Mouse (Mus musculus) cerebellum, postnatal 4 days (tissue): Measurements from ENCODE around the gene Mast4.
A peak's percentile ranks its signal among the peaks of the same experiment; 100 is the strongest.

Source experiments
- DNase-seq, 2 experiments: peaks; one replicate each; pipeline ENCODE4 v3.0.0; 2022; ENCODE audit warnings: low spot score in 2 of 2, mixed read lengths in 1 of 2

Gene Mast4

DNA sequence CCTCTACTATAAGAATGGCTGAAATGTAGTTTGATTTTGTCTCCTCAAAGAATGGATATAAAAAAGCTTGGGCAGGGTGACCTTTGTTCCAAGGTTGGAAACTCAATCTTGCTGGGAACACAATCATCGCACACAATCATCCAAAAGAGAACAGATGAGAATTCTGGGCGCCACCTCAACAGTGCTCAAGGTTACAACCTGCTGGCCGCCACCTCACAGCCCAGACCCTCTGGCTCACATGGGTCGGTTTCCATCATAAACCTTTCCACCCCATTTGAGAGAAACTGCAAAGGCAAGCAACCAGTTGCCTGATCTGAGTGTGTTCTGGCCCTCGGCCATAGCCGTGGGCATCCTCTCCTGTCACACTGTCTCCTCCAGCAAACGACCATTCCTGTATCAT, 414.6 kb downstream of the Mast4 start:
- DNase-seq: no peak

DNA sequence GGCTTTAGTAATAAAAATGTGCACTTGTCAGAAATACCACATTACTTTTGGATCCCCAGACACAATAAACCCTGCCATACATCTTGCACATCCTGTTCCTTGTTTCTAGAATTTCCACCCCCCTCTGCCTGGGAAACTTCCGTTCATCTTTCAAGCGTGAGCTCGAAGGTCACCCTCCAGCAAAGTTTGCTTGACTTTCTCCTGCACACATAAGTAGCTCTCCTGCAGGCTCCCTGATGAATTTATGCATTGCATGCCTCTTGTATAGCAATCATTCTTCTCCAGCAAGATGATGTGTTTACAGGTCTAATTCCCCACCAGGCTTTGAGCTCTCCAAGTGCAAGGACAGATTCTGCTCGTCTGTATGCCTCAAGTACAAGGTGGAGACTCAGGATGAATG, 415.7 kb downstream of the Mast4 start:
- DNase-seq: no peak

DNA sequence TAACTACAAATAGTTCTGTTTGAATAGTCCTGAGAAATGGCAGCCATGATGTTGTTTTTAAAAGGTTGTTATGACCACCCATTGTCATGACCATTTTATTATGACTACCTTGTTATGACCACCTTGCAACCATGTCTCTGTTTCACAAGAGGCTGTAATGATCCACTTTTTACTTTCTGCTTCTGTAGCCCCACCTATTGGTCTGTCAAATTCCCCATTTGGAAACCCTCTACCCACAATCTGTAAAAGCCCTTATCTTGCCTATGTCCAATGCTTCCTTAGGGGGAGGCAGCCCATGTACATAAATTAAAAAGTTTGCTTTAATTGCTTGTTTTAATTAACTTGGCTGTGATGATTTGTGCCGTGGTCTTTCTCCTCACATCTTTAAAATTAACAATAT, 419.0 kb downstream of the Mast4 start:
- DNase-seq: no peak

DNA sequence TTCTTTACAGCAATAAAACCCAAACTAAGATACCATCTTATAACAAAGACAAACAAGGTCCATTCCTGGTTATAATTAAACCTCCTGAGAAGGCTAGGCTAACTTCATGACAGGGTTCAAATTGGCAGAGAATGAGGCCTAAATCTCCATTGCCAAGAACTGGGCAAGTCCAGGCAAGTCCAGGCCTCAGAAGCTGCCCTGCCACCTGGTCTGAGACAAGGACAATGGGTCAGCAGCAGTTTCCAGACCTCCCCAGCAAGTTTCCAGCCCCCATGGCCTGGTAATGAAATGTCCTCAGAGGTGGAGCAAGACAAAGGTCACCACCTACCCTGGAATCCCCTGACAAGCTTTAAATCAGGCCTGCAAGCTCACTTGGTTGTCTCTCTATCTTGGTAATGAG, 419.5 kb downstream of the Mast4 start:
- DNase-seq: no peak

DNA sequence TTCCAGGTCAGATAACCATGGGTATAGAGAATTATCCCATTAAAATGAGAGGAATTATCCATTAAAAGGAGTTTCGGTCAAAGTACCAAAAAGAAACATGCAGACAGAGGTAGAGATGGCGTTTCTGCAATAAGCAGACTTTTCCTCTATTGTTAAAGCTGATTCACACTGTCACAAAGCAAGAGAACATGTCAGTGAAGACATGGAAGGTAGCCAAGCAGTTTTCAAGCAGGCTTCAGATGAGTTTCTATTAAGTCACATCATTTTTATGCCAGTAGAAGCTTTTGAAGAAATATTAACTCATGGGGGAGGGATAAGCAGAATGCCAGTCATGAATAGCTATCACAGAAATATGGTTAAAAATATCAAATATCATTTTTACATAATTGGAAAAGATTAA, 420.4 kb downstream of the Mast4 start:
- no peak for DNase-seq

DNA sequence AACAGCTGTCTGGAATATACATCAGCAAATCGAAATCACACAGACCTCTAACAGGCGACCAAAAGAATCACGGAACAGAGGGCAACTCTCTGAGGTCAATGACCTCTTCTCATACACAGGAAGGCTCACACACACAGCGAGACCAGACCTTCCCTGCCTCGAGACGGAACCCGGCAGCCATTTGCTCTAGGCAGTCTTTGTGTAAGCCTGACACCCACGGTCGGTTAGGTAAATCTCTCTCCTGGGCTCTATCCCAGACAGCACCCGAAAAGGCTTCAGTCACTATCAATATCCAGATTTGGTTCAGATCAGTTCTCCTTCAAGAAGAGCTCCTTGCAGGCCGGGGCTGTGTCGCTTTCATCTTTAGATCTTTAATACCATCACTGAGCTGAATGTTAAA, 421.4 kb downstream of the Mast4 start:
- no peak for DNase-seq

DNA sequence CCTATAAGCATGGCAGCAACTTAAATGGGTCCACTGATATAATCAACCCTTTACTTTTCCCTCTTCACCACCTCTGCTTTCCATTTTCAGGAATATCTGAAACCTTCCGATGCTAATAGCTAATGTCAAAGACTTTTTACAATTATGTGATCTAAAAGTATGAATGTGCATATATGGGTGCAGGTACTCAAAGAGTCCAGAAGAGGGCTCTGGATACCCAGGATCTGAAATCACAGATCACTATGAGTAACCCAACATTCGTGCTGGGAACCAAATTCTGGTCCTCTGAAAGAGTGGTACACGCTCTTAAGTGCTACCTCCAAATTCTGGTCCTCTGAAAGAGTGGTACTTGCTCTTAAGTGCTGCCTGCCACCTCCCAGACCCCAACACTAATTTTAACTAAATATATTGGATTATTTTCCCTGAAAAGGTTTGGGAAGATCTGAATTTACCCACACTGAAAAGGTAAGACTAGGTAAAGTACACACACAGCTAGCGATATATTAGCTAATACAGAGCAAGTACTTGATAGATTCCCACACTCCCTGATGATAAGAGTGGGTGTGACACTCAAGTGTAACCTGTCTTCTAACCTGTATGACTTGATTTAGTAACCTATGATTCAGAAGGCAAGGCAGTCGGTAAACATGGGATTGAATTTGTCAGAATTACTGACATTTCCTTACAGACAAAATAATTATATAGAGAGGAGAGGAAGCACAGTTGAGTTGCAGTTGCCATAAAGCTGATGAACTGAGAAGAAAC, 424.5 kb downstream of the Mast4 start:
- no peak for DNase-seq

DNA sequence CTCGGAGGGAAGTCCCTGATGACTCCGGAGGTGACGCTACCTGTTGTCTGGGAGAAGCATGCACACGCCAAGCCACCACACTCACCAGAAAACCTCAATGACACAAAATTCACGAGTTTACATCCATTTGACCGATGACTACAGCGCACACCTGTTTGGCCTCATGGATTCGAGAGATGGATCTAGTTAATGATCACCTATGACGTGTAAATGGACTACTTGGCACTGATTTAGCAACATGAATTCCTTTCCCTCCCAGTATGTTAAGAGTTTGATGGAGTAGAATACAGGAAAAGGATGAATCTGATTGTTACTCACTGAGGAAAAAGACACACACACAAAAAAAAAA, 427.7 kb downstream of the Mast4 start:
- DNase-seq: no peak

DNA sequence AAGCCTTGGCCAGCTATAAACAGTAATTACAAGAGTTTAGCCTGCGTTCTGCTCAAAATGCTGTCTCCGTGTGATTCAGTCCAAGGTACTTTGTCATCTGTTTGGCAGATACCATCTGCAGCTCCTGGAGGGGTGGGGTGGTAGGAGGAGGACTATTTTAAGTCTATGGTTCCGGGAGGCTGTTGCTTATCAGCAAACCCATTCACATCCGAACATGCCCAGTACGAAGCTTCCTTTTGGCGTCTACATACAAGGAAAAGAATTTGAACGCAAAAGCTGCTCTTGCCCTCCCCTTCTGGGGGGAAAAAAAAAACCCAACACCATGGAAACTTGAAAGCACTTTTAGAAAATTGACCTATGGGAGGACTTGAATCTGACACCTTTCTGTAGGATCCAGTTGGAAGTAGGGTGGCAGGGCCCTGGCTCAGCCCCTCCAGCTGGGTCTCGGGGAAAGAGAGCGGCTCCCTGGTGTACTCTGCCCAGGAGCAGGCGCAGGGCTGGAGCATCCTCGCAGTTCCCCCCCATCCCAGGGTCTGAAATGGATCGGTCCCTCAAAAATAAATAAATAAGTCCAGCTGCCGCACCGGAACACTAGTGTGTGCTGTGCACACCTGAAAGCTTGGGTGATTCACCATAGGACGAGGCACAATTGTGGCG, 428.2 kb downstream of the Mast4 start:
- peak in 1 of 2 experiments; percentile 51 for DNase-seq

DNA sequence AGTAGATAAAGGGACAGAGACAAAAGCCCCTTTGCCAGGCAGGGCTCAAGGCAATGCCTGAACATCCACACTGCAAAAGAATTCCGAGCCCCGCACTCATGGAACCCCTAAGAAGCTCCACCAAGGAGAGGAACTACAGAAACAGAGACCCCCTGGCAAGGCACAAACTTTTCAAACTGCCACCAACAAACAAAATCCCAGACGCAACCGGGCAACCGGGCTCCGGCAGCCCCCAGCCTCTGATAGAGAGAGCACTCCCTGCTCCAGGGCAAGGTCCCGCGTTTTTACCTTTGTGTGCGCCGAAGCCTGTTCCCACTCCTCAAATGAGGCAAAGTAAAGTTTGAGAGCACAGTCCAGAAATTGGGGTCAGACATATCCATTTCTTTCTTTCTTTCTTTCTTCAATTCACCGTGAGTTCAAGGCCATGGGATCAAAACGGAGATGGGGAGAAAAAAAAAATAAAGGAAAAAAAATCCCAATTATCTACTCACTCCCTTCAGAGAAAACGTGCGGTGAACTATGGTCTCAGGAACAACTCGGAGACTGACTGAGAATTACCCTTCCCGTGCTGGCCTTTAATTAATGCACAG, 428.8 kb downstream of the Mast4 start:
- DNase-seq: peak in 1 of 2 experiments; percentile 6

DNA sequence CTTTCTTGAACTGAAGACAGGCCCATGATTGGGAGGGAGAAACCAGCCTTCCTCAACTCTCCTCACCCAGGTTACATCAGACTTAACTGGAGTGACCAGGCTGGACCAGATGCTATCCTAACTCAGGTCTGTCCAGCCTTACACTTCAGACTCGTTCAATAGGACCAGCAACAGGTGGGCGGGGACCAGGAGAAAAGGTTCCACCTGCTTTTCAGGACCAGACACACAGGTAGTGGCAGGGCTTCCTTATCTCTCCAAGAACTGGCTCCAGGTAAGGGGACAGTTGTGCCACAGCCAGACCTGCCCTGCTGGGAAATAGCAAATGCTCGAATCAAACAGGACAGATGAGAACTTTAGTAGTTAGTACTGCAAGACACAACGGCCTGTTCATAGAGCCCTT, 430.6 kb downstream of the Mast4 start:
- no peak for DNase-seq

DNA sequence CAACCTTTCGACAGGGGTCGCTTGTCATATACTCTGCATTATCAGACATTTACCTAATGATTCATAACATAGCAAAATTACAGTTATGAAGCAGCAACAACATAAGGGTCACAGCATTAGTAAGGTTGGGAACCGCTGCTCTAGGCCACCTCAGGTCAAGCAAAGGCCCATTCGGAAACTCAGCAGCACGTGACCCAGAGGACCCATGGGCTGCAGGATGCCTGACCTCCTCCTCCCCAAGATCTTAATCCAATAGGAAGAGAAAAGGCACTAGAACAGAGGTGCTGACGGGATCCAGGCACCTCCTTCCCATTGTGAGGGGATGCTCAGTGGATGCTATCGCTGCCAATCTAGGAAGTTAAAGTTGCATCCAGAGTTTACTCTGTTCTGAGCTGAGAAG, 432.2 kb downstream of the Mast4 start:
- DNase-seq: no peak

DNA sequence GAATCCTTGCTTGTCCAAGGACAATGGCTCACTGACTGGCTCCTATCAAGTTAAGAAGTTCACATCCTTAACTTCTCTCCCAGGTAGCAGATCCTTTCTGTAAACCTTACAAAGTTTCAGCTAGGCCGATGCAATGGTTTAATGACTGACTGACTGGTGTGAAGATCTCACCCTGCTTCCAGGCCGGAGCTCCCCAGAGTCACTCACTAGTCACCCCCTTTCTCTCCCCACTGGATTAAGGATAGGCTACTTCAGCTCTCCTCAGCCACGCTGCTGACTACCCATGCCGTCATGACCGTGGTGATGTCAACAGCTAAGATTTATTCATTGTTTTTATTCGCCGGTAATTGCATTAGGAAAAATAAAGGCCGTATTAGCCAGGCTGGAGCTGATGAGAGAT, 433.8 kb downstream of the Mast4 start:
- DNase-seq: no peak

DNA sequence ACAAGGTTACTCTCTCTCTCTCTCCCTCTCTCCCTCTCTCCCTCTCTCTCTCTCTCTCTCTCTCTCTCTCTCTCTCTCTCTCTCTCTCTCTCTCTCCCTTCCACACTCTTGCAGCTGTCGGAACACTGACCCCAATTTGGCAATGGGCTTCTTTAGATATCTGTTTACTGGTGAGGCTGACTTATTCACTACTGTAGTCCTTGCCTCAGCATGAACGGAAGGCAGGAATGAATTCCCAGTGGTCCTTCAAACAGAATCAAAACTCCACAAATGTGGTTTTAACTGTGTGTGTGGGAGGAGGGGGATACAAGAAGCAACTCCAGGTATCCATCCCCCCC, 434.2 kb downstream of the Mast4 start:
- DNase-seq: no peak

DNA sequence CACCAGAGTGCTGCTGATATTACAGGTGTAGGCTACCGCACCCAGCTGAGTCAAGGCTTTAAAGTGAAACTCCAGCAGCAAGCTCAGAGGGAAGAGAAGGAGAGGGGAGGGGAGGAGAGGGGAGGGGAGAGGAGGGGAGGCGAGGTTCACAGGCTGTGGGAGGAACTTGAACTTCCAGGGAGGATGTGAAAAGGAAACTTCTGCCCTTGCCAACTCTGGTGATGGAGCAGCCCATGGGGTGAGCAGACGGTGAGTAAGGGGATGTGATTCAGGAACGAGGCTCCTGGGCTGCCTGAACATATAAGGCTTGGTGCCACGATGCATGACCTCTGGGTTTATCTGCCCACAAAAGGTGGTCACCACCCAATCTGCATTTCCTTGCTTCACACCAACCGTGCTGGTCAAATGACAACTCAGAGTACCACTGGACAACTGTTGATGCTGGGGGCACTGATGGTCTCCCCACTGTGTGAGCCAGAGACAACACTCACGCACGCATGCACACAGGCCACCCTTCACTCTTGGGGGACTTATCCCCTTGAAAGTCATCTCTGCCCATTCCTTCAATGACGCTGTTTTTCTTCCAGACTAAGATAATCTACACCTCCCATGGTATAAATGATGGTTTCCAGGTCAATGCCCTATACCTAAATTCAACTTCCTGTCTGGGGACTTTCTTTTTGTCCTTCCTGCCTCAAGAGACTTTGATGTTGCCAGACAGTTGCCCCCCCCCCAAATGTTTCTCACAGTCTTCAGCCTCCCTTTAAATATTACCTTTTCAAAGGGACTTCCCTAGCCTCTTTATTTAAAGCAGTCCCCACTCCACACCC, 434.8 kb downstream of the Mast4 start:
- DNase-seq: no peak

DNA sequence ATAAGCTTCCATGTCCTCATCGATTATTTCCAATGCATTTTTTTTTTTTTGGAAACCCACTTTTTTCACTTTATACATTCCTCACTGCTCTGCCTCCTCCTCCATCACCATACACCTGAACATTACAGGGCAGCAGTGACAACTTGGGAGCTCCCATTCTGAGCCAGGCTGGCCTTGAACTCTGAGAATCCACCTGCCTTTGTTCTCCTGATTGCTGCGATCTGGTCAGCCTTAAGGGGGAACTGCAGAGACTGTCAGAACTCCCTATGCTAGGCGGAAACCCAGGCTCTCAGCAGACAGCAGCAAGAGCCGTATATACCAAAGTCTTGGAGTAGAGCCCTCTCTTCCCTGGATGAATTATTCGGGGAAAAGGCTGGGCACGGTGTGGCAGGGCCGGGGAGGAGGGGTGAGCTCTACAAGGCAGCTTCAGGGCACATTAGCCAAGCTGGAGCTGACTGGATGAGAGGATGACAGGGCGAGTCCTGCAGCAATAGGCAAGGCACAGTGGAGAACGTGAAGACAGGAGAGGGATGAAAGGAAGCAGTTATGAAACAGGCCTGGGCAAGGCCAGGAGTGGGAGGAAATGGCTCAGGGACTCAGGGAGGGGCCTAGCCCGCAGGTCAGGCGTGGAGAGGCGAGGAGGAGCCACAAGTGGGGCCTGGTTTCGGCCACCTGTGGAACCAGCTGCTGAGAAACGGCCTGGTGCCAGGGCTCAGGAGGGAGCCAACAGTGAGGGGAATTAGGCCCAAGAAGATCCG, 435.7 kb downstream of the Mast4 start:
- DNase-seq: no peak

DNA sequence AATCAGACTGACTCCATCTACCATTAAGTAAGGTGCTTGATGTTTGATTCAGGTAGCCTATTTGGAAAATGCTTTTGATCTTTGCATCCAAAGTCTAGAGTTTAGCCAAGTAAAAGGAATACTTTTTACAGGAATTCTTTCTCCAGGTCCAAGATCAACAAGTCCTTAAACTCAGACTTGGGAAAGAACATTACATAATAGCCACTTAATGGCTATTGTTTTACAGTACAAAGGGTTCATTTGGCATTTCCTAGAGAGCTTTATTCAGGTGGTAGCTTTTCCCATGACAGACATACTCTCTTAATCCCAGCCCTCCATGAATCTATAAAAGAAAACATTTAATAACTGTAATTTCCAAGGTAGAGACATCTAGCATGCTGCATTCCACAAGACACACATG, 438.0 kb downstream of the Mast4 start:
- no peak for DNase-seq

DNA sequence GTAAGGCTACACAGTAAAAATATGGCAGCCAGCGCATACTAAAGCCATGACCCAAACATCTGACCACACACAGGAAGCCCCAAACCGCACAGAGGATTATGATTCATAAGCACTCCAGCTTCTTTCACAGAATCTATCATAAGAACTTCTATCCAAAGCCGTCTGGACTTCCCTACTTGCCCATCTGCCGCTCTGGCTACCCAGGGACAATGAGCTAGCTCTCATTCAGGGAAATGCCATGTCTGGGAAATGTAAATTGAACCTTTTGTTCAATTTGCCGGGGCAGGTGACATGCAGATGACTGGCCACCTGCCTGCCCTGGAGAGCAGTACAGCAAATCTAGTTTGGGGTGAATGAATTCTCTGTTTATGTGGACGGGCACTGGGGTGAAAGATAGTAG, 438.4 kb downstream of the Mast4 start:
- no peak for DNase-seq

DNA sequence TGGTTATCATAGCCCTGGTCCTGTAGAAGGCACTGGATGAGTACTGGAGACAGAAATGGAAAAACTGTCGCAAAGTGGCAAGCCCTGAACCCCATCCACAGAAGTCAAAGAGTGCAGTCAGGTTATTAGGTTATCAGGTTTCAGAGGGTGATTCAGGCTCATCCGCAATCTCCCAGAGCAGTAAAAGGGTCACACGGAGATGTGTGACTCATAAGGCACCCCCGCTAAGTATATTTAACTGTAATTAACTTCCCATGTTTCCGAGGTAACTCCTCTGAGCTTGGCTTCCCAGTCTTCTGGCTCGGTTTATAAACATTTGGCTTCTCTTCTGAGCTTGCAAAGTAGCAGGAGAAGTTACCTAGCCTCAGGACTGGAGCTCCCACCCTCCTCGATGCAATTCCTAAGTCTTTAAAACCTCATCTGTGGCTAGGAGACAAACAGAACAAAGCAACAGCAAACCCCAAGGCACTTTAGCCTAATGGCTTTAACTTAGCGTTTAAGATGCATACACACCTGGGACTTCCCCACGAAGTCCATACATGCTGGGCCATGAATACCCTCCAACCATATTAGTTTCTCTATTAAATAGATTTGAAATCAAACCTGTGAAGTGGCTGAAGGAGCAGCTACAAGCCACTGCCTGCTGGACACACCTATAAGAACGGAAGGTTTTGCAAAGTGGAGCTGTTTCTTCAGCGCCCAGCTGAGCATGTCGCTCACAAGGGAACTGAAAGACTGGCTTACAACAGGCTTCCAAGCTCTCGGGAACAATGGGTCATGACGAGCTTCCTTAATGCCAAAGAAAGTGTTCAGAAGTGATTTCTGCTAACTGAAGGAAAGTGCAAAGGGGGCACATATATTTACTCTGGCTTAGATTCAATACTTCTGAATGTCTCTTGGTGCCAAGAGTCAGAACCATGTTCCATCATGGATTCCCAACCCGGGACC, 439.7 kb downstream of the Mast4 start:
- no peak for DNase-seq

DNA sequence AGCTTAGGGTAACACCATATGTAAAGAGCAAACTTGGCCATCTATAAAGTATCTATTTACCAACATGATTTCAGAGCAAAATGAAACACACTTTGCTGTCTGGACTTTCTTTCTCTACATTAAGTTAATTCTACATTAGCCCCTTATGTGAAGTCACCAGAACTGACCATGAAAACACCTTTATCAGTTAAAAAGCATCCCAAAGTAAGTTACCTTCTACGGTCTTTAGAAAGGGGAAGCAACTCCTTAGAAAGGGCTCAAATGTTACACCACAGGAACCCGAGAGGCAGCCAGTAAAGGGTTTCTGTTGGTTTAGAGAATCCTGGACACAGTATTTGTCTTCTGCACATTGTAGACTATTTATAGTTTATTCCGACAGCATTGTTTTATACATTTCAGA, 441.5 kb downstream of the Mast4 start:
- DNase-seq: no peak

DNA sequence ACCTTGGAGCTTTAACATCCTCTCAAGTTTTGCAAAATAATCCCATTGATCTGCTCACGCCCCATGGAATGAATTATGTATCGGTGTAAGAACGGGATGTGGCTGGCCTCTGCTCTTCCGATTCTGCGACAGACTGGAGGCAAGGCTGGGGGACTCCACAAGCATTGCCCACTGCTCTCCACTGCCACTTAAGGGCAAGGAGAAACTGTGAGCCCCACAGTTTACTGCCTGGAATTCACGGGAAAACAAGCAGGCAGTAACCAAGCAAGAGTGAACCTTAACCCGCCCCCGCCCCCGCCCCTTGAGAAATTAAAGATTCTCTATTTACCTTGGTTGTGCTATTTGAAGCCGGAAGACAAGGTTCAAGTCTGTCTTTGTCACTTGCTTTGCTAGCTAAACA, 444.3 kb downstream of the Mast4 start:
- DNase-seq: no peak
